Mouse (Mus musculus): ENCODE measurements around the gene Gosr2.
A peak's percentile ranks its signal among the peaks of the same experiment; 100 is the strongest.

- no peak for TF ChIP-seq TAL1 (conservative IDR thresholded peaks at IDR 0.05; ENCODE audit: low read depth, low read length)
- TF ChIP-seq CTCF (IDR thresholded peaks at IDR 0.05; ENCODE audit: low read depth, low read length) = peak; percentile 87
These were observed 58.2 kb downstream of the Gosr2 start for GRCm38 (mm10) chr11:103639407-103639946.

Measured in G1E (cell line).